Mouse (Mus musculus) midbrain, embryonic 12.5 days (tissue): ENCODE results near the gene Dlgap5. TPM values are rescaled to one million over a fixed set of nuclear protein-coding genes. Genes with fewer than 3 reads are reported as not detected.

Experiments used
- ATAC-seq: fragments of 200-750 bp; cut with Nextera tagmentation; 2 replicates; pipeline ENCODE4 v1.8.0; 2017; ENCODE audit warnings: low read depth, moderate TSS enrichment, moderate library complexity; ENCODE audit not compliant: low FRiP score
- H3K27ac ChIP-seq: fragments of 300-500 bp; sonication (generic); replicated peaks from 2 replicates; pipeline ENCODE4 v1.5.1; 2016; ENCODE audit warnings: mild to moderate bottlenecking
- H3K27me3 ChIP-seq: fragments of 300-500 bp; sonication (generic); 2 replicates; pipeline ENCODE4 v1.6.1; 2016; ENCODE audit warnings: mild to moderate bottlenecking
- H3K36me3 ChIP-seq: fragments of 300-500 bp; sonication (generic); 2 replicates; pipeline ENCODE4 v1.6.1; 2016
- H3K4me1 ChIP-seq: fragments of 300-500 bp; sonication (generic); 2 replicates; pipeline ENCODE4 v1.6.1; 2016
- H3K4me2 ChIP-seq: fragments of 300-500 bp; sonication (generic); replicated peaks from 2 replicates; pipeline ENCODE4 v1.6.1; 2016; ENCODE audit warnings: mild to moderate bottlenecking, moderate library complexity
- H3K4me3 ChIP-seq: fragments of 300-500 bp; sonication (generic); 2 replicates; pipeline ENCODE4 v1.5.1; 2016; ENCODE audit warnings: mild to moderate bottlenecking
- H3K9ac ChIP-seq: fragments of 300-500 bp; sonication (generic); replicated peaks from 2 replicates; pipeline ENCODE4 v1.6.1; 2016; ENCODE audit warnings: mild to moderate bottlenecking, moderate library complexity
- H3K9me3 ChIP-seq: fragments of 300-500 bp; sonication (generic); 2 replicates; pipeline ENCODE4 v1.6.1; 2016; ENCODE audit warnings: mild to moderate bottlenecking
- WGBS: fragments of 180-500 bp; shearing (Covaris S2); methylation state at CpG from one replicate; pipeline ENCODE4 v1.1.7; 2016; 5-methylcytosine and 5-hydroxymethylcytosine counted together
- polyA plus RNA-seq: library from polyadenylated mRNA; unstranded; fragments of >200 nt; fragmentation: Nextera tagmentation; extraction: Ambion mirVana; gene quantifications from 2 replicates; pipeline ENCODE4 v1.2.1, GENCODE M21; 2016

The Dlgap5 gene
- polyA plus RNA-seq, 1 experiment from 2014 or later: 51.0 TPM

DNA sequence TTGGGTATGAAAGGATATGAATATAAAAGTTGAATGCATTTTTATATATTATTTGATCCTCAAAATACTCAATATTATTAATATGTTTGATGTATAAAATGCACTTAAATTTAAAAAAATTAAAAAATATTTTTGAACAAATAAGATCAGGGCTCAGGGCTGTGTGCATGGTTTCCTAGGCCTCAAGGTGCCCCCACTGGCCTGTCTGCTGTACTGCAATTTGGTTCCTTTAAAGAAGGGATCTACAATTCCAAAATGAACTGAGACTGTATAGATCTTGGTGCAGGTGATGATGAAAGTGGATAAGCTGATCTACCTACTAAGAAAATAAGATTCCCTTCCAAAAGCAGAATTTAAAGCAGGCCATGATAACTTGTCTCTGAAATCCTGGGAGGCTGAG lies 14.8 kb upstream of the Dlgap5 start:
- no peaks in the 10 kb centered on the region for H3K36me3 ChIP-seq
- no peak overlapping the region for H3K4me3 ChIP-seq
- no peak overlapping the region for H3K9ac ChIP-seq
- no peaks in the 10 kb centered on the region for H3K9me3 ChIP-seq
- ATAC-seq: no peak
- H3K27ac ChIP-seq: no peak overlapping the region
- no peaks in the 10 kb centered on the region for H3K4me1 ChIP-seq
- H3K27me3 ChIP-seq: no peaks in the 10 kb centered on the region
- no peak overlapping the region for H3K4me2 ChIP-seq

DNA sequence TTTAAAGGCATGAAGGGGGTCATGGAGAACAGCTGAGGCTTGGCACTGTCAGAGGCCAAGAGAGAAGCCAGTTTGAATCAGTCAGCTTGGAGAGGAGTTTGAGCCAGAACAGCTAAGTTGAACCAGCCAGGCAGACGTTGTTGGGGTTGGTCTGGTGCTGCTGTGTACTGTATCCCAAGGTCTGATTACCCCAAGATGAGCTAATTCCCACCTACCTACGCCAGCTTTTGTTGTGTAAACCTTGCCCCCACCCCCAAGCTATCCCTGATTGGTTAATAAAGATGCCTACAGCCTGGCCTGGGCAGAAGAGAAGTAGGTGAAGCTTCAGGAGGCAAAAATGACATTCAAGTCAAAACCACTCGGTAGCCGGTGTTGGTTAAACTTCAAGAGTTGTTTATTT lies 4.3 kb upstream of the Dlgap5 start:
- no peak overlapping the region for H3K27ac ChIP-seq
- no peak overlapping the region for H3K9ac ChIP-seq
- H3K9me3 ChIP-seq: no peaks in the 10 kb centered on the region
- no peak overlapping the region for H3K4me2 ChIP-seq
- WGBS: 74% methylated on average over 4 of the region's 4 CpGs
- H3K36me3 ChIP-seq: no peaks in the 10 kb centered on the region
- H3K4me1 ChIP-seq: peaks cover 3% of the 10 kb centered on the region
- no peak overlapping the region for H3K4me3 ChIP-seq
- H3K27me3 ChIP-seq: no peaks in the 10 kb centered on the region
- no peak for ATAC-seq

- no peak overlapping the region for H3K9ac ChIP-seq
- H3K27ac ChIP-seq: no peak overlapping the region
- H3K9me3 ChIP-seq: no peaks in the 10 kb centered on the region
- no peak overlapping the region for H3K4me3 ChIP-seq
- no peak for ATAC-seq
- no peaks in the 10 kb centered on the region for H3K36me3 ChIP-seq
- 42% methylated on average over 2 of the region's 2 CpGs for WGBS
- H3K4me2 ChIP-seq: no peak overlapping the region
- H3K4me1 ChIP-seq: peaks cover 11% of the 10 kb centered on the region
- H3K27me3 ChIP-seq: no peaks in the 10 kb centered on the region
Observed at GRCm38 (mm10) chr14:47421606-47422005, 3.4 kb upstream of the Dlgap5 start.

DNA sequence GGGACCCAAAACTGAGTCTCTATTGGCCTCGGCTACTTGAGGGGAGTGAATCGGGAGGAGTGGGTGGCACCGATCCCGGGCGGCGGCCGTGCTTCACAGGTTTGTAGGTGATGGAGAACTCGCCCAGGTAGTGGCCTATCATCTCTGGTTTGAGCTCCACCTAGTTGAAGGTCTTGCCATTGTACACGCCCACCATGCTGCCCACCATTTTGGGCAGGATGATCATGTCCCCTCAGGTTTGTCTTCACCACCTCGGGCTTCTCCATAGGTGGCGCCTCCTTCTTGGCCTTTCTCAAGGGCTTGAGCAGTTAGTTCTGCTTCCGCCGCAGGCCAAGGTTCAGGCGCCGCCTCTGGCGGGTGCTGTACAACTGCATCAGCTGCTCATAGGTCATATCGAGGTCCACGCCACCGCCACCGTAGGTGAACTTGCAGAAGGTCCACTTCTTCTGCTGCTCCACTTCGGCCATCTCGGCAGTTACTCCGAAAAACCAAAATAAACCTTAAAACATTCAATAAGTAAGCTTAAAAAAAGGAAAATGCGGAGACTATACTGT lies 1.6 kb upstream of the Dlgap5 start:
- Histone ChIP-seq H3K27ac (no peak overlapping the region), H3K36me3 (peaks cover 17% of the 10 kb centered on the region), H3K9ac (no peak overlapping the region), H3K4me1 (peaks cover 11% of the 10 kb centered on the region), H3K9me3 (no peaks in the 10 kb centered on the region), H3K4me2 (no peak overlapping the region), H3K4me3 (no peak overlapping the region), H3K27me3 (no peaks in the 10 kb centered on the region)
- 91% methylated on average over 24 of the region's 24 CpGs for WGBS
- ATAC-seq: no peak

- no peak overlapping the region for H3K27ac ChIP-seq
- H3K27me3 ChIP-seq: no peaks in the 10 kb centered on the region
- no peak overlapping the region for H3K4me3 ChIP-seq
- H3K36me3 ChIP-seq: peaks cover 23% of the 10 kb centered on the region
- H3K4me1 ChIP-seq: peaks cover 11% of the 10 kb centered on the region
- no peak overlapping the region for H3K4me2 ChIP-seq
- no peaks in the 10 kb centered on the region for H3K9me3 ChIP-seq
- H3K9ac ChIP-seq: no peak overlapping the region
- WGBS: 86% methylated on average over 9 of the region's 9 CpGs
- no peak for ATAC-seq
Observed at GRCm38 (mm10) chr14:47419034-47419625, 923 bp upstream of the Dlgap5 start.

- Histone ChIP-seq H3K9me3 (no peaks in the 10 kb centered on the region), H3K36me3 (peaks cover 28% of the 10 kb centered on the region), H3K27ac (no peak overlapping the region), H3K9ac (peak overlapping the region; percentile 45), H3K4me3 (peak overlapping the region; percentile 58), H3K4me2 (peak overlapping the region; percentile 63), H3K27me3 (no peaks in the 10 kb centered on the region), H3K4me1 (peaks cover 11% of the 10 kb centered on the region)
- WGBS: 56% methylated on average over 5 of the region's 5 CpGs
- ATAC-seq: no peak
Observed at GRCm38 (mm10) chr14:47418666-47418991, 422 bp upstream of the Dlgap5 start.

- peak overlapping the region; percentile 58 for H3K4me3 ChIP-seq
- H3K27ac ChIP-seq: no peak overlapping the region
- peak overlapping the region; percentile 48 for H3K9ac ChIP-seq
- ATAC-seq: no peak
- peak overlapping the region; percentile 63 for H3K4me2 ChIP-seq
- no peaks in the 10 kb centered on the region for H3K9me3 ChIP-seq
- H3K27me3 ChIP-seq: no peaks in the 10 kb centered on the region
- WGBS: 41% methylated on average over 3 of the region's 3 CpGs
- peaks cover 11% of the 10 kb centered on the region for H3K4me1 ChIP-seq
- peaks cover 39% of the 10 kb centered on the region for H3K36me3 ChIP-seq
Observed at GRCm38 (mm10) chr14:47417346-47417745, 861 bp downstream of the Dlgap5 start.

DNA sequence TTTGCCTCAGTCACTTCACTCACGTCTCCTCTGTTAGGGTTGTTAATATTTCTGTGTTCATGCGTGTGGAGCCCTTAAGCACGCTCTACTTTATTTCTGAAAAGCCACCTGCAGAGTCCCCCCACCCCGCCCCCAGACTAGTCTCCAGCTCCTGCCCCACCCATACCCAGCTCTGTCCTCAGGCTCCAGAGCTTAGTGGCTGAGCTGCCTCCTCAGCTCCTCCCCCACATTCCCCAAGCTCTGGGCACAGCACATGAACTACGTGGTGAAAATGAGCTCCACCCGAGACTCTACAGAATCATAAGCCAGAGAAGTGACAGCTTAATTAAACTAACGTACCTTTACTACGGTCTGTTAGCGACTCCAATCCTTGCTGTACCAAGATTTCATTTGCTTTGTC lies 12.2 kb downstream of the Dlgap5 start:
- H3K27me3 ChIP-seq: no peaks in the 10 kb centered on the region
- no peak overlapping the region for H3K4me2 ChIP-seq
- no peak overlapping the region for H3K27ac ChIP-seq
- 90% methylated on average over 9 of the region's 9 CpGs for WGBS
- peaks cover 90% of the 10 kb centered on the region for H3K36me3 ChIP-seq
- no peaks in the 10 kb centered on the region for H3K4me1 ChIP-seq
- no peak overlapping the region for H3K4me3 ChIP-seq
- no peaks in the 10 kb centered on the region for H3K9me3 ChIP-seq
- ATAC-seq: no peak
- H3K9ac ChIP-seq: no peak overlapping the region

DNA sequence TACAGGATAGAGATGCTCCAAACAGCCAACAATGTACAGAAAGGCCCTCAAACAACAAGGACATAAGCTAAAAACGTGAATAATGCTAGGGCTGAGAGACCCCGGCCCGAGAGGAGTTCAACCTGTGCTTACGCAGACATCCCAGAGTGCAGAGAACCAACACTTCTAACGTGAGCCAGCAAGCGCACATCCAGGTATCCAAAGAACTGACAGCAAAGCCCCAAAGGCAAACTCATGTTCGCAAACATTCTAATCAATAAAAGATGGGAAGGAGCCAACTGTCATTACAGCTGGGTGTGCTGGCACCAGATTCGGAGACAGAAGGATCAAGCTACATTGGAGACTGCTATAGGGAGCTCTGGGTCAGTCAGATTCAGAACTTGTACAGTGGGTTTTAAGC lies 15.5 kb downstream of the Dlgap5 start:
- H3K27ac ChIP-seq: no peak overlapping the region
- no peak overlapping the region for H3K4me3 ChIP-seq
- ATAC-seq: no peak
- 94% methylated on average over 8 of the region's 8 CpGs for WGBS
- H3K9me3 ChIP-seq: no peaks in the 10 kb centered on the region
- no peak overlapping the region for H3K4me2 ChIP-seq
- no peak overlapping the region for H3K9ac ChIP-seq
- H3K27me3 ChIP-seq: no peaks in the 10 kb centered on the region
- peaks cover 89% of the 10 kb centered on the region for H3K36me3 ChIP-seq
- no peaks in the 10 kb centered on the region for H3K4me1 ChIP-seq

- WGBS: 74% methylated on average over 5 of the region's 5 CpGs
- no peaks in the 10 kb centered on the region for H3K27me3 ChIP-seq
- H3K4me1 ChIP-seq: no peaks in the 10 kb centered on the region
- no peak overlapping the region for H3K4me2 ChIP-seq
- no peak for ATAC-seq
- H3K27ac ChIP-seq: no peak overlapping the region
- no peak overlapping the region for H3K4me3 ChIP-seq
- no peaks in the 10 kb centered on the region for H3K9me3 ChIP-seq
- no peak overlapping the region for H3K9ac ChIP-seq
- H3K36me3 ChIP-seq: peaks cover 87% of the 10 kb centered on the region
Observed at GRCm38 (mm10) chr14:47396165-47396652, 22.0 kb downstream of the Dlgap5 start.

DNA sequence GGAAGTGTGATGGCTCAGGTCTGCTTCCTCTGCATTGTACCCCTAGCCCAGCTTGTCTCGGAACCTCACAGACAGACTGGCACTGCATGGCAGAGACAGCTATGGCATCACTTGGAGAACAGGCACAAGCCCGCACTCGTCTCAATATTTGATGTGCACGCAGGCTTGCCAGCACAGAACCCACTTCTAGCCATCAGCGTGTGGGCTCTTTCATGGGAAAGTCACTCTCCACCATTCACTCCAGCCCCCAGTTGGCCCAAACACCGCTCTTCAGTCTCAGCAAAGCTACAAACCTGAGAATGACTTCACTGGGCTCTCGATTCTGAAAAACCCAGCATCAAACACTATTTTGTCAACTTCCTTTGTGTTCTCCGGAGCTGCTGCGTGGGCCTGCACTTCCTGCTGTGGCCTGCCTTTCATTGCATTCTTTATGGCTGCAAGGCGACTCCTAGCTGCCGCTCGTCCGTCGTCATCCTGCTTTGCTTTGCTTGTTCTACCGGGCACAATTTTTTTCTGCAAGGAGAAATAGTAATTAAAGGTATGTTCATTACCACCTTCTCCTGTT lies 22.7 kb downstream of the Dlgap5 start:
- 82% methylated on average over 15 of the region's 15 CpGs for WGBS

DNA sequence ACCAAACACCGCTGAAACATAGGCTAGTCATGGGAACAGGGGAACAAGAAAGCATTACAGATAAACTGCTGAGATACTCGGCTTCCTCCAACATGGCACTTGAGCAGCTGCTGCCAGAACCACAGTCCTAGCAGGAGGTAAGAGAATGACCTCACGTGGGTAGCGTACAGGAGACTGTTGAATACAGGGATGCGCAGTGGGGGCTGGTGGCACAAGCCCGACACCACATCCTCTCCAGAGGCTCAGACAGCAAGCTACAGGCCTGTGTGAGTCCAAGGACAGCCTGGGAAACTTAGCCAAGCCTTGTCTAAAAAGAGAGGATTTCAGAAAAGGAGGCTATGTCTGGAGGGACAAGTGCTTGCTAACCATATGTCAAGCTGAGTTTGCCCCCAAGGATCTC lies 23.2 kb downstream of the Dlgap5 start:
- WGBS: 96% methylated on average over 6 of the region's 6 CpGs
- no peak overlapping the region for H3K9ac ChIP-seq
- no peak overlapping the region for H3K4me2 ChIP-seq
- no peak overlapping the region for H3K27ac ChIP-seq
- ATAC-seq: no peak
- H3K36me3 ChIP-seq: peaks cover 90% of the 10 kb centered on the region
- H3K9me3 ChIP-seq: no peaks in the 10 kb centered on the region
- H3K4me1 ChIP-seq: no peaks in the 10 kb centered on the region
- no peak overlapping the region for H3K4me3 ChIP-seq
- H3K27me3 ChIP-seq: no peaks in the 10 kb centered on the region

More for the DNA sequence above, 22.7 kb downstream of the Dlgap5 start:
- H3K9ac ChIP-seq: no peak overlapping the region
- H3K9me3 ChIP-seq: no peaks in the 10 kb centered on the region
- H3K4me2 ChIP-seq: no peak overlapping the region
- no peaks in the 10 kb centered on the region for H3K27me3 ChIP-seq
- peaks cover 90% of the 10 kb centered on the region for H3K36me3 ChIP-seq
- H3K4me1 ChIP-seq: no peaks in the 10 kb centered on the region
- ATAC-seq: no peak
- H3K4me3 ChIP-seq: no peak overlapping the region
- H3K27ac ChIP-seq: no peak overlapping the region
